Comparison of ENCODE assay signal across 12 mouse cellular contexts in the genomic region with DNA sequence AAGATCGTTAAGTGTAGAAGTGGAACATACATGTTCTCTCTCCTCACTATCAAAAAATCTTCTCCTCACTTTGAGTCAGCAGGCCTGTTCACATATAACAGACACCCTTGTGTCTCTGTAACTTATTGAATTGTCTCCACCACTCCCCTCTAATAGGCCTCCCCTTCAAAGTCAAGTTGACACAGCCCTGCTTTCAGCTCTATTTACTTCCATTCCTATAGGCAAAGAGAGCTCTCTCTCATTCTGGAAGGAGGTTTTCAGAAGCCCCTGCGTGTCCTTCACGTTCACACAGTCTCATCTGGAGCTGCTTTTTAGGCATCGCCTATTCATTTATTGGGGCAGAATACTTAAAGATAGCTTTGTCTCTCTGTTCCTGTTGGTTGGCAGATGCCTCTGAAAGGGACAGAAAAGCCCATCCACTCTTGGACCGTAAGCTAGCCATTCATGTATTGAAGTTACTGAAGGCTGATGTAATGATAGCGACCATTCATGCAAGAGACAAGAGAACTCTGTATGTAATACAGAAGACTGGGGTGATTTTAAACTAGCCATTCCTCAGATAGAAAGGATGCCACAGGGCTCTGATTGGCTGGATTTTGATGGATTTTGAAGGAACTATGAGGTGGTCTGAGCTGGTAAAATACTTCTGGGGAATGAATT.
"Had no signal": no experiment of that assay in that cellular context is flagged by ENCODE, and none has a peak within 500 bp of the region (broad histone marks: within the 10 kb centered on the region; RNA-seq: fewer than 3 reads in every experiment).

No protein-coding gene starts in this region.

- H3K27ac ChIP-seq: limb, embryonic 15.5 days; liver, embryonic 12.5 days; midbrain, embryonic 12.5 days; neural tube, embryonic 12.5 days had no signal

- H3K4me1 ChIP-seq: limb, embryonic 15.5 days; liver, embryonic 12.5 days; neural tube, embryonic 12.5 days had no signal

- DNase-seq: kidney, postnatal 36 days; layer of hippocampus, adult 9-11 months; layer of hippocampus, postnatal 36 days; lung, embryonic 14.5 days; lung, postnatal 10 days; lung, postnatal 4 days; right cerebral cortex, postnatal 14 days; thymus, postnatal 36 days had no signal

- H3K9ac ChIP-seq: limb, embryonic 15.5 days; liver, embryonic 12.5 days; lung, embryonic 14.5 days; midbrain, embryonic 12.5 days; neural tube, embryonic 12.5 days had no signal

- H3K4me3 ChIP-seq: limb, embryonic 15.5 days; liver, embryonic 12.5 days; midbrain, embryonic 12.5 days; neural tube, embryonic 12.5 days had no signal

- H3K36me3 ChIP-seq: limb, embryonic 15.5 days; liver, embryonic 12.5 days; midbrain, embryonic 12.5 days; neural tube, embryonic 12.5 days had no signal

- H3K4me2 ChIP-seq: limb, embryonic 15.5 days; liver, embryonic 12.5 days; lung, embryonic 14.5 days; midbrain, embryonic 12.5 days; neural tube, embryonic 12.5 days had no signal

- ATAC-seq: liver, embryonic 12.5 days had no signal

- H3K27me3 ChIP-seq: limb, embryonic 15.5 days; liver, embryonic 12.5 days; midbrain, embryonic 12.5 days; neural tube, embryonic 12.5 days had no signal

- H3K9me3 ChIP-seq: limb, embryonic 15.5 days; liver, embryonic 12.5 days; midbrain, embryonic 12.5 days; neural tube, embryonic 12.5 days had no signal
